Mouse (Mus musculus) kidney, adult 9 months (tissue): ENCODE measurements at regions not wholly inside any gene's neighbourhood (a gene's known extent, or its start where the extent isn't known, plus 50 kb on each side); places are given as distances from the start of the nearest gene placed in this dataset.

Experiments
- DNase-seq: peaks from one replicate; pipeline ENCODE4 v3.0.0; 2022

- DNase-seq, result no peak
These were observed 136.4 kb downstream of the Ddx11 start for GRCm38 (mm10) chr17:66259697-66260096.

GRCm38 (mm10) chr17:66262681-66263240, 139.4 kb downstream of the Ddx11 start:
- DNase-seq, result no peak

GRCm38 (mm10) chr17:66263405-66263804, 140.1 kb downstream of the Ddx11 start:
- no peak for DNase-seq

- no peak for DNase-seq
These were observed 143.5 kb downstream of the Ddx11 start for GRCm38 (mm10) chr17:66266803-66267202.

- no peak for DNase-seq
These were observed 144.5 kb downstream of the Ddx11 start for GRCm38 (mm10) chr17:66267831-66268230.

- DNase-seq, result no peak
These were observed 146.2 kb downstream of the Ddx11 start for GRCm38 (mm10) chr17:66269567-66269966.

GRCm38 (mm10) chr17:66271906-66272305, 148.6 kb downstream of the Ddx11 start:
- no peak for DNase-seq

GRCm38 (mm10) chr17:66276778-66277177, 153.5 kb downstream of the Ddx11 start:
- peak; percentile 4 for DNase-seq

- DNase-seq, result no peak
These were observed 154.7 kb downstream of the Ddx11 start for GRCm38 (mm10) chr17:66278037-66278436.

- no peak for DNase-seq
These were observed 162.0 kb downstream of the Ddx11 start for GRCm38 (mm10) chr17:66285295-66285694.
